Mouse (Mus musculus): Measurements from ENCODE around the gene Hrc. TPM values are rescaled to one million over a fixed set of nuclear protein-coding genes. Genes with fewer than 3 reads are reported as not detected.

The Hrc gene
- 0.17 and 0.27 TPM in 2 replicates for polyA plus RNA-seq (2015; fragmentation: Nextera tagmentation; extraction: Ambion mirVana)

DNA sequence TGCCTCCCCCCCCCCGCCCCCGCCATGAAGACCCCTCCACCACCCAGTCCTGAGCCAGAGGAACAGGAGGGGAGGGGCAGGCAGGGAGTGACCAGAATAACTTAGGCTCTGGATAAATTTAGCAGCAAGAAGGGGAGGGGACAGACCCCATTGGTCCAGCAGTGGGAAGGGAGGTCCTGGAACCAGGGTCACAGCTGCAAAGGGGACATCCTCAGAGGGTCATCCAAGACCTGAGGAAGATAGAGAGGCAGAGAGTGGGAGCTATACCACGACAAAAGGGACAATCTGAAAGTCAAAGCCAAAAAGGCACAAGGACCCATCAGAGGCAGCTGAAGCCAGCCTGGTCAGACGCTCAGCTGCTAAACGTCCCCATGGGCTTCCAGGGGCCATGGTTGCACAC, at the start of gene Hrc:
Gene Hrc, plus strand, starts transcription at position 235 of the 400 bp plus-strand sequence.

DNA sequence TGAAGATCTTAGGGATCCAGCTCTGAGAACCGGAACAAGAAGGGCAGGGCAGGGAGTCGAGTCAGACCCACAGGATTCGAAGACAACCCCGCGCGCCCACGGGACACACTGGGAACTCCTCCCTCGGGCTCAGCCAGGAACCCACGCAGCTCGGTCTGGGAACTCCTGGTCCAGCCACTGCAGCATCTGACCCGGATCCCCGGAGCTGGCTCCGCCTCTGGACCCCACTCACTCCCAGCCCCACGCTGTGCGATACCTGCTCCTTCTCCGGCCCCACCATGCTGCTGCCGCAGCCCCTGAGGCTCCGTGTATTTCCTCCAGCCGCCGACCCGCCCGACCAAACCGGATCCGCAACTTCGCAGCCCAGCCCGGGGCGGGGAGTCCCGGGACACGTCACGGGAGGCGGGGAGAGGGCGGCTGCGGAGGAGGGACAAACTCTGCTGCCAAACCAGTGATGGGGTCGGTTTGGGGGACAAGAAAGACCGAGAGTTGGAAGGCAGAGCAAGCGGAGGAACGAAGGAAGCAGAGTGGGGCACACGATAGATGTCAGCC, 1.6 kb upstream of the Hrc start, which contains the start of gene Trpm4:
Gene Trpm4, minus strand, starts transcription at position 350 of the 552 bp plus-strand sequence.

DNA sequence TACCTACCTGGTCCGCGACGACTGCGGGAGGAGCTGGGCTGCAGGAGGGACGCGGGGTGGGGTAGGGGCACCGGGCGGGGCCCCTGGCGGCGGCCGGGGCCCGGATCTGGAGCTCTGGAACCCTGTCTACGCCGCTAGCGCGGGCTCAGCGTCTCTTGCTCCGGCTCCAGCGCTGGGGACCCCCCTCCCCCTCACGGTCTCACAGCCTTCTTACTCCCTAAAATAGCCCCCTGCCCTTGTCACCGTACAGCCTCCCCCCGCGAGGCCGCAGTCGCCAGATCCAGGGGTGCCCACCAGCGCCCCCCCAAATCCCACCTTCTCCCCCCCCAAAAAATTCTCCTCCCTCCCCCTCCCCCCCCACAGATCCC, 31.5 kb downstream of the Hrc start, which contains the start of gene Ppfia3:
Gene Ppfia3, minus strand, starts transcription at position 368 of the 368 bp plus-strand sequence.

DNA sequence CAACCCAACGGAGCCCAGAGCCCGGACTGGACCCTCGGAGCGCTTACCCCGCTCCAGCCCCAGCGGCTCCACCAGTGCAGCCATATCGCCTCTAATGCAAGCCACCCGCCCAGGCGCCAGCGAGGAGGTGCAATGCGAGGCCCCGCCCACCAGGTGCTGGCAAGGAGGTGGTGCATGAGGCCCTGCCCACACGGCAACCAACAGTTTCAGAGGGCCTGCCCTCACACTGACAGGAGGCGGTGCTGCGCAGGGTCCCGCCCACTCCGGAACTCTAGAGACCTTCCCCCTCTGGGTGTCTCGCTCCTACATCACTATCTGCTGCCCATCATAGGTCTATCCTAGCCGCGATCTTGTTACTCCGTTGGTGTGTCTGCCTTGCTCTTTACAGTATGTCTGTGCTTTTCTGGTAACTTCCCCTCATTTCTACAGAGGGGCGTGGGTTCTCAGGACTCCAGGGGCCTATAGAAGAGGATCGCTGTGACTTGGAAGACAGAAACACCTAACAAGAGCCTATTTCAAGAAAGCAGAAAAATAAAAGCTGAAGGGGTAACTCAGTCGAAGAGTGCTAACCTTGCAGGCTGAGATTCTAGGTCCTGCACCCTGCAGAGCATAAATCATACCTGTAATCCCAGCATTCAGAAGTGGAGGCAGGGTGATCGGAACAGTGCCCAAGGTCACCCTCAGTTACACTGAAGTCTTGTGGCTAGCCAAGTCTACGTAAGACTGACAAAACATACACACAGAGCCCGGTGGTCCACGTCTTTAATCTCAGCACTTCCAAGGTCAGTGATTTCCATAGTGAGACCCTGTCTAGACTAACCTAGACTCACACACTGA, 35.6 kb downstream of the Hrc start, which contains the start of gene Lin7b:
Gene Lin7b, minus strand, starts transcription at position 109 of the 837 bp plus-strand sequence.

Other genes with a start within 250 kb of the Hrc start
- 345 and 360 TPM in 2 replicates for gene Rcn3, start 243.1 kb upstream of the Hrc start, polyA plus RNA-seq (2015; fragmentation: Nextera tagmentation; extraction: Ambion mirVana)
- 134 and 152 TPM in 2 replicates for gene Fcgrt, start 231.4 kb upstream of the Hrc start, polyA plus RNA-seq (2015; fragmentation: Nextera tagmentation; extraction: Ambion mirVana)
- 1,079 and 1,156 TPM in 2 replicates for gene Rps11, start 210.9 kb upstream of the Hrc start, polyA plus RNA-seq (2015; fragmentation: Nextera tagmentation; extraction: Ambion mirVana)
- gene Rpl13a, start 206.5 kb upstream of the Hrc start, polyA plus RNA-seq (2015; fragmentation: Nextera tagmentation; extraction: Ambion mirVana): 1,221 and 1,252 TPM in 2 replicates
- 0.22 and 0.60 TPM in 2 replicates for gene Gm45713, start 199.1 kb upstream of the Hrc start, polyA plus RNA-seq (2015; fragmentation: Nextera tagmentation; extraction: Ambion mirVana)
- 3.5 and 4.9 TPM in 2 replicates for gene Flt3l, start 198.9 kb upstream of the Hrc start, polyA plus RNA-seq (2015; fragmentation: Nextera tagmentation; extraction: Ambion mirVana)
- 52.0 and 54.3 TPM in 2 replicates for gene Pih1d1, start 181.0 kb upstream of the Hrc start, polyA plus RNA-seq (2015; fragmentation: Nextera tagmentation; extraction: Ambion mirVana)
- 19.3 and 21.1 TPM in 2 replicates for gene Aldh16a1, start 180.7 kb upstream of the Hrc start, polyA plus RNA-seq (2015; fragmentation: Nextera tagmentation; extraction: Ambion mirVana)
- 0.08 TPM in 1 of 2 replicates, not detected in the other for gene Slc17a7, start 171.3 kb upstream of the Hrc start, polyA plus RNA-seq (2015; fragmentation: Nextera tagmentation; extraction: Ambion mirVana)
- not detected in 2 replicates for gene Gfy, start 155.7 kb upstream of the Hrc start, polyA plus RNA-seq (2015; fragmentation: Nextera tagmentation; extraction: Ambion mirVana)
- gene Pth2, start 154.3 kb upstream of the Hrc start, polyA plus RNA-seq (2015; fragmentation: Nextera tagmentation; extraction: Ambion mirVana): not detected in 2 replicates
- 0.26 and 0.35 TPM in 2 replicates for gene Ccdc155, start 130.4 kb upstream of the Hrc start, polyA plus RNA-seq (2015; fragmentation: Nextera tagmentation; extraction: Ambion mirVana)
- gene Dkkl1, start 123.1 kb upstream of the Hrc start, polyA plus RNA-seq (2015; fragmentation: Nextera tagmentation; extraction: Ambion mirVana): 13.9 and 16.5 TPM in 2 replicates
- 39.4 and 41.4 TPM in 2 replicates for gene Tead2, start 119.5 kb upstream of the Hrc start, polyA plus RNA-seq (2015; fragmentation: Nextera tagmentation; extraction: Ambion mirVana)
- 4.2 and 18.7 TPM in 2 replicates for gene Cd37, start 96.2 kb upstream of the Hrc start, polyA plus RNA-seq (2015; fragmentation: Nextera tagmentation; extraction: Ambion mirVana)
- gene Slc6a16, start 94.2 kb upstream of the Hrc start, polyA plus RNA-seq (2015; fragmentation: Nextera tagmentation; extraction: Ambion mirVana): not detected in 2 replicates
- gene Slc6a21, start 57.8 kb upstream of the Hrc start, polyA plus RNA-seq (2015; fragmentation: Nextera tagmentation; extraction: Ambion mirVana): not detected in 2 replicates
- 17.6 and 18.0 TPM in 2 replicates for gene Trpm4, start 1.5 kb upstream of the Hrc start, polyA plus RNA-seq (2015; fragmentation: Nextera tagmentation; extraction: Ambion mirVana)
- gene Ppfia3, start 31.7 kb downstream of the Hrc start, polyA plus RNA-seq (2015; fragmentation: Nextera tagmentation; extraction: Ambion mirVana): 0.91 and 2.1 TPM in 2 replicates
- 23.4 and 26.6 TPM in 2 replicates for gene Lin7b, start 35.3 kb downstream of the Hrc start, polyA plus RNA-seq (2015; fragmentation: Nextera tagmentation; extraction: Ambion mirVana)
- 81.3 and 94.3 TPM in 2 replicates for gene Snrnp70, start 60.5 kb downstream of the Hrc start, polyA plus RNA-seq (2015; fragmentation: Nextera tagmentation; extraction: Ambion mirVana)
- gene Kcna7, start 70.4 kb downstream of the Hrc start, polyA plus RNA-seq (2015; fragmentation: Nextera tagmentation; extraction: Ambion mirVana): 0.28 TPM in 1 of 2 replicates, not detected in the other
- gene Ntf5, start 78.4 kb downstream of the Hrc start, polyA plus RNA-seq (2015; fragmentation: Nextera tagmentation; extraction: Ambion mirVana): 3.9 and 4.3 TPM in 2 replicates
- not detected in 2 replicates for gene Lhb, start 85.5 kb downstream of the Hrc start, polyA plus RNA-seq (2015; fragmentation: Nextera tagmentation; extraction: Ambion mirVana)
- gene Gys1, start 99.6 kb downstream of the Hrc start, polyA plus RNA-seq (2015; fragmentation: Nextera tagmentation; extraction: Ambion mirVana): 58.4 and 71.6 TPM in 2 replicates
- gene Ruvbl2, start 102.8 kb downstream of the Hrc start, polyA plus RNA-seq (2015; fragmentation: Nextera tagmentation; extraction: Ambion mirVana): 42.6 and 47.1 TPM in 2 replicates
- 3,306 and 5,466 TPM in 2 replicates for gene Ftl1, start 124.6 kb downstream of the Hrc start, polyA plus RNA-seq (2015; fragmentation: Nextera tagmentation; extraction: Ambion mirVana)
- 169 and 185 TPM in 2 replicates for gene Bax, start 131.6 kb downstream of the Hrc start, polyA plus RNA-seq (2015; fragmentation: Nextera tagmentation; extraction: Ambion mirVana)
- gene Tulp2, start 146.6 kb downstream of the Hrc start, polyA plus RNA-seq (2015; fragmentation: Nextera tagmentation; extraction: Ambion mirVana): 0.48 and 0.69 TPM in 2 replicates
- not detected in 2 replicates for gene Gm45808, start 151.5 kb downstream of the Hrc start, polyA plus RNA-seq (2015; fragmentation: Nextera tagmentation; extraction: Ambion mirVana)
- 2.6 and 3.0 TPM in 2 replicates for gene Dhdh, start 153.5 kb downstream of the Hrc start, polyA plus RNA-seq (2015; fragmentation: Nextera tagmentation; extraction: Ambion mirVana)
- gene Nucb1, start 175.1 kb downstream of the Hrc start, polyA plus RNA-seq (2015; fragmentation: Nextera tagmentation; extraction: Ambion mirVana): 170 and 174 TPM in 2 replicates
- 18.5 and 26.0 TPM in 2 replicates for gene Ppp1r15a, start 191.0 kb downstream of the Hrc start, polyA plus RNA-seq (2015; fragmentation: Nextera tagmentation; extraction: Ambion mirVana)
- 2.5 and 2.8 TPM in 2 replicates for gene Plekha4, start 191.0 kb downstream of the Hrc start, polyA plus RNA-seq (2015; fragmentation: Nextera tagmentation; extraction: Ambion mirVana)
- gene Hsd17b14, start 219.6 kb downstream of the Hrc start, polyA plus RNA-seq (2015; fragmentation: Nextera tagmentation; extraction: Ambion mirVana): 15.2 and 15.7 TPM in 2 replicates
- gene Bcat2, start 234.9 kb downstream of the Hrc start, polyA plus RNA-seq (2015; fragmentation: Nextera tagmentation; extraction: Ambion mirVana): 28.3 TPM in 2 replicates

All from urinary bladder, postnatal 0 days (tissue).